Mouse (Mus musculus) liver, adult (tissue): ENCODE data around the gene Nkain2.

Experiments used
- GATA4 ChIP-seq: IDR thresholded peaks from 2 replicates; pipeline ENCODE4 v1.6.1; 2014; ENCODE audit warnings: mild to moderate bottlenecking, low read length; ENCODE audit not compliant: insufficient replicate concordance

Nkain2 gene

GRCm38 (mm10) chr10:32889652-32890506 lies at the start of gene Nkain2:
TSS of gene Nkain2 (minus strand) at chr10:32890462.
- TF ChIP-seq GATA4: no peak

- TF ChIP-seq GATA4: no peak
These were observed 49.6 kb upstream of the Nkain2 start for GRCm38 (mm10) chr10:32939853-32940252.

- no peak for TF ChIP-seq GATA4
These were observed 4.8 kb upstream of the Nkain2 start for GRCm38 (mm10) chr10:32895093-32895492.

GRCm38 (mm10) chr10:32890507-32891131 lies 357 bp upstream of the Nkain2 start:
- TF ChIP-seq GATA4: no peak

GRCm38 (mm10) chr10:32881977-32882376 lies 8.3 kb downstream of the Nkain2 start:
- no peak for TF ChIP-seq GATA4

- no peak for TF ChIP-seq GATA4
These were observed 19.4 kb downstream of the Nkain2 start for GRCm38 (mm10) chr10:32870691-32871406.

GRCm38 (mm10) chr10:32869541-32869940 lies 20.7 kb downstream of the Nkain2 start:
- no peak for TF ChIP-seq GATA4

GRCm38 (mm10) chr10:32815210-32815883 lies 74.9 kb downstream of the Nkain2 start:
- TF ChIP-seq GATA4: no peak

- no peak for TF ChIP-seq GATA4
These were observed 94.0 kb downstream of the Nkain2 start for GRCm38 (mm10) chr10:32796215-32796614.

GRCm38 (mm10) chr10:32790541-32790940 lies 99.7 kb downstream of the Nkain2 start:
- TF ChIP-seq GATA4: no peak

- TF ChIP-seq GATA4: no peak
These were observed 107.4 kb downstream of the Nkain2 start for GRCm38 (mm10) chr10:32782732-32783359.

- no peak for TF ChIP-seq GATA4
These were observed 151.3 kb downstream of the Nkain2 start for GRCm38 (mm10) chr10:32738989-32739388.

GRCm38 (mm10) chr10:32696661-32697060 lies 193.6 kb downstream of the Nkain2 start:
- no peak for TF ChIP-seq GATA4

GRCm38 (mm10) chr10:32684548-32684947 lies 205.7 kb downstream of the Nkain2 start:
- no peak for TF ChIP-seq GATA4

GRCm38 (mm10) chr10:32640256-32640655 lies 250.0 kb downstream of the Nkain2 start:
- no peak for TF ChIP-seq GATA4

- no peak for TF ChIP-seq GATA4
These were observed 251.1 kb downstream of the Nkain2 start for GRCm38 (mm10) chr10:32639173-32639572.
